Mouse (Mus musculus) cortical plate, adult 2 months (tissue): ENCODE measurements at regions not wholly inside any gene's neighbourhood (a gene's known extent, or its start where the extent isn't known, plus 50 kb on each side); places are given as distances from the start of the nearest gene placed in this dataset.
A peak's percentile ranks its signal among the peaks of the same experiment; 100 is the strongest.

ENCODE experiments used
- CTCF ChIP-seq: fragments of 200-500 bp; IDR thresholded peaks from 2 replicates; pipeline ENCODE4 v1.5.1; 2011; ENCODE audit warnings: mild to moderate bottlenecking, control low read depth, low read length; ENCODE audit not compliant: insufficient read depth; ENCODE audit errors: extremely low read depth
- POLR2A ChIP-seq: fragments of 200-500 bp; IDR thresholded peaks from 2 replicates; pipeline ENCODE4 v1.6.1; 2011; ENCODE audit warnings: mild to moderate bottlenecking, low read length, control low read depth; ENCODE audit not compliant: insufficient read depth; ENCODE audit errors: extremely low read depth

DNA sequence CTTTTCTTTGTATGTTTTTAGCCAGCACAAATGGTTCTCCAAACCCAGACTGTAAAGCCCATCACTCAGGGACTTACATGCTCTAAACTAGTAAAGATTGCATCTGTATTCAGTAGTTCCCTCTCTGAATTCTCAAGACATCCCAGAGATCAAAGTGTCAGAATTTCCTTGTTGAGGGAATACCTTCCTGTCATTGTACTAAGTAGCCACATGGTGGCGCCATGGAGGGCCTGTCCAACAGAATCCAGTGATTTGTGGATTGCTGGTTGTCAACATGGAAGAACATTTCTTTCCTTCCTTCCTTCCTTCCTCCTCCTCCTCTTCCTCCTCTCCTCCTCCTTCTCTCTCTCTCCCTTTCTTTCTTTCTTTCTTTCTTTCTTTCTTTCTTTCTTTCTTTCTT, 93.6 kb upstream of the Trpm1 start:
- TF ChIP-seq CTCF (peak; percentile 68), POLR2A (no peak)
